Mouse (Mus musculus) embryonic facial prominence, embryonic 12.5 days (tissue): ENCODE measurements around the gene Zc3h7a. TPM values are rescaled to one million over a fixed set of nuclear protein-coding genes. Genes with fewer than 3 reads are reported as not detected.

Experiments
- ATAC-seq: fragments of 200-750 bp; cut with Nextera tagmentation; 2 replicates; pipeline ENCODE4 v1.8.0; 2017; ENCODE audit not compliant: insufficient number of reproducible peaks, insufficient read depth, low FRiP score, low TSS enrichment
- H3K27ac ChIP-seq: fragments of 300-500 bp; sonication (generic); 2 replicates; pipeline ENCODE4 v1.5.1; 2016; ENCODE audit warnings: mild to moderate bottlenecking
- H3K27me3 ChIP-seq: fragments of 300-500 bp; sonication (generic); 2 replicates; pipeline ENCODE4 v1.6.1; 2016; ENCODE audit warnings: mild to moderate bottlenecking, moderate library complexity
- H3K36me3 ChIP-seq: fragments of 300-500 bp; sonication (generic); 2 replicates; pipeline ENCODE4 v1.6.1; 2016; ENCODE audit warnings: mild to moderate bottlenecking
- H3K4me1 ChIP-seq: fragments of 300-500 bp; sonication (generic); 2 replicates; pipeline ENCODE4 v1.6.1; 2016
- H3K4me2 ChIP-seq: fragments of 300-500 bp; sonication (generic); replicated peaks from 2 replicates; pipeline ENCODE4 v1.6.1; 2016; ENCODE audit warnings: mild to moderate bottlenecking, moderate library complexity
- H3K4me3 ChIP-seq: fragments of 300-500 bp; sonication (generic); 2 replicates; pipeline ENCODE4 v1.5.1; 2016; ENCODE audit warnings: mild to moderate bottlenecking
- H3K9ac ChIP-seq: fragments of 300-500 bp; sonication (generic); 2 replicates; pipeline ENCODE4 v1.6.1; 2016; ENCODE audit warnings: mild to moderate bottlenecking, moderate library complexity
- H3K9me3 ChIP-seq: fragments of 300-500 bp; sonication (generic); 2 replicates; pipeline ENCODE4 v1.6.1; 2016; ENCODE audit warnings: mild to moderate bottlenecking, moderate library complexity
- WGBS: fragments of 180-500 bp; shearing (Covaris S2); methylation state at CpG from one replicate; pipeline ENCODE4 v1.1.7; 2016; 5-methylcytosine and 5-hydroxymethylcytosine counted together
- microRNA-seq: library from miRNA; unstranded; fragments of <30 nt; microRNA quantifications from one replicate; pipeline ENCODE4, GENCODE M21; 2017
- polyA plus RNA-seq: library from polyadenylated mRNA; unstranded; fragments of >200 nt; fragmentation: Nextera tagmentation; extraction: Ambion mirVana; gene quantifications from 2 replicates; pipeline ENCODE4 v1.2.1, GENCODE M21; 2016

Gene Zc3h7a
- polyA plus RNA-seq, 1 experiment from 2014 or later = 112 TPM

- Histone ChIP-seq H3K9ac (no peak overlapping the region), H3K27me3 (no peaks in the 10 kb centered on the region), H3K4me1 (no peaks in the 10 kb centered on the region), H3K27ac (no peak overlapping the region), H3K36me3 (peaks cover 41% of the 10 kb centered on the region), H3K4me2 (no peak overlapping the region), H3K4me3 (no peak overlapping the region), H3K9me3 (no peaks in the 10 kb centered on the region)
- ATAC-seq = no peak
- WGBS = 90% methylated on average over 3 of the region's 3 CpGs
Observed at GRCm38 (mm10) chr16:11092523-11092922, 83.7 kb downstream of the Zc3h7a start.

- Histone ChIP-seq H3K4me2 (no peak overlapping the region), H3K4me3 (no peak overlapping the region), H3K4me1 (no peaks in the 10 kb centered on the region), H3K36me3 (peaks cover 45% of the 10 kb centered on the region), H3K27me3 (no peaks in the 10 kb centered on the region), H3K9ac (no peak overlapping the region), H3K27ac (no peak overlapping the region), H3K9me3 (no peaks in the 10 kb centered on the region)
- WGBS = 81% methylated on average over 4 of the region's 4 CpGs
- no peak for ATAC-seq
Observed at GRCm38 (mm10) chr16:11092061-11092460, 84.1 kb downstream of the Zc3h7a start.

GRCm38 (mm10) chr16:11090836-11091570 lies 85.2 kb downstream of the Zc3h7a start:
- no peaks in the 10 kb centered on the region for H3K9me3 ChIP-seq
- H3K36me3 ChIP-seq = peaks cover 45% of the 10 kb centered on the region
- no peak for ATAC-seq
- no peak overlapping the region for H3K27ac ChIP-seq
- WGBS = 73% methylated on average over 10 of the region's 10 CpGs
- no peak overlapping the region for H3K9ac ChIP-seq
- H3K4me2 ChIP-seq = no peak overlapping the region
- H3K4me1 ChIP-seq = no peaks in the 10 kb centered on the region
- no peaks in the 10 kb centered on the region for H3K27me3 ChIP-seq
- H3K4me3 ChIP-seq = no peak overlapping the region

GRCm38 (mm10) chr16:11086856-11087588 lies 89.2 kb downstream of the Zc3h7a start:
- Histone ChIP-seq H3K27ac (0 out of 2 replicates have a peak overlapping the region, but pooled peaks have one; percentile 27), H3K4me1 (no peaks in the 10 kb centered on the region)
- WGBS = 86% methylated on average over 5 of the region's 5 CpGs

More at GRCm38 (mm10) chr16:11086856-11087588, 89.2 kb downstream of the Zc3h7a start:
- Histone ChIP-seq H3K4me2 (no peak overlapping the region), H3K9me3 (no peaks in the 10 kb centered on the region), H3K9ac (no peak overlapping the region), H3K27me3 (no peaks in the 10 kb centered on the region), H3K4me3 (no peak overlapping the region), H3K36me3 (peaks cover 69% of the 10 kb centered on the region)
- no peak for ATAC-seq

Small RNA genes lying within 50 kb of the gene (microRNA-seq; reads per million reads assigned to microRNA genes)
- 105 reads per million, percentile 52 among the genes with 10 or more reads in this experiment for gene Gm23935

Other genes with a start within 250 kb of the Zc3h7a start
- gene Snn, start 115.4 kb downstream of the Zc3h7a start, polyA plus RNA-seq = 63.2 and 63.4 TPM in 2 replicates
- 102 and 103 TPM in 2 replicates for gene Litaf, start 110.2 kb downstream of the Zc3h7a start, polyA plus RNA-seq
- 40.2 and 41.7 TPM in 2 replicates for gene Txndc11, start 41.7 kb downstream of the Zc3h7a start, polyA plus RNA-seq
- 198 and 211 TPM in 2 replicates for gene Rsl1d1, start 26.9 kb upstream of the Zc3h7a start, polyA plus RNA-seq
- gene Gspt1, start 77.9 kb upstream of the Zc3h7a start, polyA plus RNA-seq = 106 and 107 TPM in 2 replicates
- gene Tnfrsf17, start 137.4 kb upstream of the Zc3h7a start, polyA plus RNA-seq = not detected in 2 replicates
- gene Snx29, start 146.5 kb upstream of the Zc3h7a start, polyA plus RNA-seq = 16.0 and 19.6 TPM in 2 replicates